Comparison of ENCODE assay signal across 11 mouse cellular contexts in genomic region chr17:29502669-29503665, GRCm38 (mm10). TPM values are rescaled to one million over a fixed set of nuclear protein-coding genes. Genes with fewer than 3 reads are reported as not detected.
DNase-seq lines count a peak whose midpoint lies in the region; ATAC-seq lines count a peak whose summit lies in the region.
"Had no signal": no experiment of that assay in that cellular context is flagged by ENCODE, and none has a peak within 500 bp of the region (broad histone marks: within the 10 kb centered on the region; RNA-seq: fewer than 3 reads in every experiment).

No protein-coding gene starts in this region.

- peak overlapping the region; percentile 62 for H3K4me2 ChIP-seq in heart, embryonic 15.5 days
- peak overlapping the region; percentile 51 for H3K4me2 ChIP-seq in embryonic facial prominence, embryonic 13.5 days
- peak overlapping the region; percentile 40 for H3K4me2 ChIP-seq in limb, embryonic 15.5 days

- H3K27ac ChIP-seq in heart, embryonic 15.5 days = no peak overlapping the region; the same call in none of the 2 replicates
- no peak overlapping the region for H3K27ac ChIP-seq in embryonic facial prominence, embryonic 13.5 days
- 0 out of 2 replicates have a peak overlapping the region, but pooled peaks have one; percentile 38 for H3K27ac ChIP-seq in limb, embryonic 15.5 days

- no peak for ATAC-seq in heart, embryonic 15.5 days (replicated peaks; ENCODE audit: insufficient number of reproducible peaks, insufficient read depth, low FRiP score, low read depth)
- ATAC-seq in embryonic facial prominence, embryonic 13.5 days (ENCODE audit: insufficient number of reproducible peaks, insufficient read depth, low FRiP score, low TSS enrichment, low read depth) = no peak
- ATAC-seq in limb, embryonic 15.5 days (ENCODE audit: insufficient number of reproducible peaks, low FRiP score, low TSS enrichment, low read depth) = no peak
- ATAC-seq: Patski had no signal

- no peaks in the 10 kb centered on the region for H3K9me3 ChIP-seq in heart, embryonic 15.5 days (replicated peaks)
- no peaks in the 10 kb centered on the region for H3K9me3 ChIP-seq in embryonic facial prominence, embryonic 13.5 days
- H3K9me3 ChIP-seq in limb, embryonic 15.5 days = no peaks in the 10 kb centered on the region

- H3K4me1 ChIP-seq in heart, embryonic 15.5 days (replicated peaks) = peaks cover 8% of the 10 kb centered on the region
- H3K4me1 ChIP-seq in embryonic facial prominence, embryonic 13.5 days = peaks cover 16% of the 10 kb centered on the region
- H3K4me1 ChIP-seq in limb, embryonic 15.5 days = peaks cover 8% of the 10 kb centered on the region

- DNase-seq in heart, adult 11 months = no peak
- DNase-seq in CD4-positive helper T cell, adult 2 months (ENCODE audit: low read depth, low spot score) = peak; percentile 27
- DNase-seq in adrenal gland, postnatal 25 days = no peak
- DNase-seq in frontal cortex, postnatal 36 days (ENCODE audit: low spot score in 2 of 2) = no peak
- no peak for DNase-seq in lung, postnatal 36 days
- DNase-seq: lung, postnatal 10 days had no signal

- H3K4me3 ChIP-seq in heart, embryonic 15.5 days = peak overlapping the region; percentile 20
- peak overlapping the region; percentile 24 for H3K4me3 ChIP-seq in embryonic facial prominence, embryonic 13.5 days
- H3K4me3 ChIP-seq in limb, embryonic 15.5 days = peak overlapping the region; percentile 19

- H3K27me3 ChIP-seq in heart, embryonic 15.5 days = no peaks in the 10 kb centered on the region
- 0 out of 2 replicates have a peak, but pooled peaks cover 3% of the 10 kb centered on the region for H3K27me3 ChIP-seq in embryonic facial prominence, embryonic 13.5 days
- no peaks in the 10 kb centered on the region for H3K27me3 ChIP-seq in limb, embryonic 15.5 days
- H3K27me3 ChIP-seq: Patski had no signal

- no peak overlapping the region; the same call in 1 of the 2 replicates for H3K9ac ChIP-seq in heart, embryonic 15.5 days
- 0 out of 2 replicates have a peak overlapping the region, but pooled peaks have one; percentile 40 for H3K9ac ChIP-seq in embryonic facial prominence, embryonic 13.5 days
- no peak overlapping the region for H3K9ac ChIP-seq in limb, embryonic 15.5 days

- no peaks in the 10 kb centered on the region for H3K36me3 ChIP-seq in heart, embryonic 15.5 days
- H3K36me3 ChIP-seq in embryonic facial prominence, embryonic 13.5 days = no peaks in the 10 kb centered on the region
- no peaks in the 10 kb centered on the region for H3K36me3 ChIP-seq in limb, embryonic 15.5 days

- WGBS in heart, embryonic 15.5 days = 14% methylated on average over 32 of the region's 32 CpGs
- WGBS in embryonic facial prominence, embryonic 13.5 days = 14% methylated on average over 32 of the region's 32 CpGs
- WGBS in limb, embryonic 15.5 days = 15% methylated on average over 32 of the region's 32 CpGs

RNA-seq across cellular contexts. Expression of gene Pim1, which starts 12.4 kb away (rescaled TPM):
- 17.9 and 18.2 TPM in 2 replicates for polyA plus RNA-seq in heart, embryonic 15.5 days (2015; fragmentation: Nextera tagmentation; extraction: Ambion mirVana)
- polyA plus RNA-seq in embryonic facial prominence, embryonic 13.5 days (2015; fragmentation: Nextera tagmentation; extraction: Ambion mirVana) = 16.1 and 17.4 TPM in 2 replicates
- 20.0 and 21.6 TPM in 2 replicates for polyA plus RNA-seq in limb, embryonic 15.5 days (2015; fragmentation: Nextera tagmentation; extraction: Ambion mirVana)
- total RNA-seq in adrenal gland, postnatal 25 days (2021) = 88.8 and 160 TPM in 2 replicates

RNA-seq across cellular contexts. Expression of gene Gm17657, which starts 46.5 kb away (rescaled TPM):
- not detected in 2 replicates for polyA plus RNA-seq in heart, embryonic 15.5 days (2015; fragmentation: Nextera tagmentation; extraction: Ambion mirVana)
- not detected in 2 replicates for polyA plus RNA-seq in embryonic facial prominence, embryonic 13.5 days (2015; fragmentation: Nextera tagmentation; extraction: Ambion mirVana)
- polyA plus RNA-seq in limb, embryonic 15.5 days (2015; fragmentation: Nextera tagmentation; extraction: Ambion mirVana) = not detected in 2 replicates
- not detected in 2 replicates for total RNA-seq in adrenal gland, postnatal 25 days (2021)
- polyA plus RNA-seq: embryonic facial prominence, embryonic 11.5 days; Patski had no signal

RNA-seq across cellular contexts. Expression of gene Tbc1d22b, which starts 46.6 kb away (rescaled TPM):
- polyA plus RNA-seq in heart, embryonic 15.5 days (2015; fragmentation: Nextera tagmentation; extraction: Ambion mirVana) = 8.5 and 13.0 TPM in 2 replicates
- 14.8 and 16.4 TPM in 2 replicates for polyA plus RNA-seq in embryonic facial prominence, embryonic 13.5 days (2015; fragmentation: Nextera tagmentation; extraction: Ambion mirVana)
- 13.4 and 14.7 TPM in 2 replicates for polyA plus RNA-seq in limb, embryonic 15.5 days (2015; fragmentation: Nextera tagmentation; extraction: Ambion mirVana)
- total RNA-seq in adrenal gland, postnatal 25 days (2021) = 28.4 and 30.7 TPM in 2 replicates

RNA-seq across cellular contexts. Expression of gene Tmem217, which starts 49.2 kb away (rescaled TPM):
- polyA plus RNA-seq in heart, embryonic 15.5 days (2015; fragmentation: Nextera tagmentation; extraction: Ambion mirVana) = 0.62 and 1.0 TPM in 2 replicates
- polyA plus RNA-seq in embryonic facial prominence, embryonic 13.5 days (2015; fragmentation: Nextera tagmentation; extraction: Ambion mirVana) = 1.8 and 2.3 TPM in 2 replicates
- 0.73 and 1.1 TPM in 2 replicates for polyA plus RNA-seq in limb, embryonic 15.5 days (2015; fragmentation: Nextera tagmentation; extraction: Ambion mirVana)
- total RNA-seq in adrenal gland, postnatal 25 days (2021) = 0.36 TPM in 1 of 2 replicates, not detected in the other
